Mouse (Mus musculus) embryonic facial prominence, embryonic 15.5 days (tissue): ENCODE measurements around the gene Ergic3. TPM values are rescaled to one million over a fixed set of nuclear protein-coding genes. Genes with fewer than 3 reads are reported as not detected.

Experiments
- ATAC-seq: fragments of 200-750 bp; cut with Nextera tagmentation; 2 replicates; pipeline ENCODE4 v1.8.0; 2017; ENCODE audit warnings: low read depth, moderate TSS enrichment; ENCODE audit not compliant: insufficient number of reproducible peaks, low FRiP score, low TSS enrichment
- H3K27ac ChIP-seq: fragments of 300-500 bp; sonication (generic); replicated peaks from 2 replicates; pipeline ENCODE4 v1.5.1; 2015; ENCODE audit warnings: mild to moderate bottlenecking, inconsistent platforms
- H3K27me3 ChIP-seq: fragments of 300-500 bp; sonication (generic); 2 replicates; pipeline ENCODE4 v1.6.1; 2015; ENCODE audit warnings: inconsistent platforms
- H3K36me3 ChIP-seq: fragments of 300-500 bp; sonication (generic); 2 replicates; pipeline ENCODE4 v1.6.1; 2015; ENCODE audit warnings: mild to moderate bottlenecking, inconsistent platforms
- H3K4me1 ChIP-seq: fragments of 300-500 bp; sonication (generic); 2 replicates; pipeline ENCODE4 v1.6.1; 2015; ENCODE audit warnings: inconsistent platforms
- H3K4me2 ChIP-seq: fragments of 300-500 bp; sonication (generic); replicated peaks from 2 replicates; pipeline ENCODE4 v1.6.1; 2015; ENCODE audit warnings: mild to moderate bottlenecking, inconsistent platforms
- H3K4me3 ChIP-seq: fragments of 300-500 bp; sonication (generic); replicated peaks from 2 replicates; pipeline ENCODE4 v1.5.1; 2015; ENCODE audit warnings: mild to moderate bottlenecking, inconsistent platforms
- H3K9ac ChIP-seq: fragments of 300-500 bp; sonication (generic); 2 replicates; pipeline ENCODE4 v1.6.1; 2015; ENCODE audit warnings: inconsistent platforms
- H3K9me3 ChIP-seq: fragments of 300-500 bp; sonication (generic); replicated peaks from 2 replicates; pipeline ENCODE4 v1.6.1; 2016; ENCODE audit warnings: inconsistent platforms
- WGBS: fragments of 180-500 bp; shearing (Covaris S2); methylation state at CpG from one replicate; pipeline ENCODE4 v1.1.7; 2015; 5-methylcytosine and 5-hydroxymethylcytosine counted together
- polyA plus RNA-seq: library from polyadenylated mRNA; unstranded; fragments of >200 nt; fragmentation: Nextera tagmentation; extraction: Ambion mirVana; gene quantifications from 2 replicates; pipeline ENCODE4 v1.2.1, GENCODE M21; 2015

The Ergic3 gene
- polyA plus RNA-seq, 1 experiment from 2014 or later = 256 TPM

DNA sequence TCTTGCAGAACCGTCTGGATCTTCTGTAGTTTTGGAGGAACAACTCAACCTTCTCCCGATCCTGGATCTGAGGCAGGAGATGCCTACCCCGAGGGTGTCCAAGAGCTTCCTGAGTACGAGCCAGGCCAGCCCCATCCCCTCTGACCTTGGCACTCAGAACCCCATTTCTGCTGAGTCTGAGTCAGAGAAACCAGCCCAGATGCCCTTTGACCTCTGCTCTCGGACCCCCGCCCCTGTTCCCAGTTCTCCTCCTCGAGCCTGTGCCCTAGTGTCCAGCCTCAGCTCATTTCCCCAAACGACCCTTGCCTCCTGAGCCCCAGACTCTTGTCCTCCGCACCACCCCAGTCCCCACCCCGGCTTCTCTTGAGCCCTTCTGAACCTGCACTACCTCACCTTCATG, 58.3 kb downstream of the Ergic3 start:
- Histone ChIP-seq H3K27me3 (no peaks in the 10 kb centered on the region), H3K4me2 (peak overlapping the region; percentile 94), H3K4me1 (peaks cover 11% of the 10 kb centered on the region), H3K9ac (peak overlapping the region; percentile 79; the same call in 1 of the 2 replicates), H3K4me3 (peak overlapping the region; percentile 75), H3K9me3 (no peaks in the 10 kb centered on the region), H3K27ac (no peak overlapping the region), H3K36me3 (peaks cover 22% of the 10 kb centered on the region)
- no peak for ATAC-seq
- WGBS = 22% methylated on average over 10 of the region's 10 CpGs

Other genes with a start within 250 kb of the Ergic3 start
- 0.09 and 0.11 TPM in 2 replicates for gene Mmp24, start 232.7 kb upstream of the Ergic3 start, polyA plus RNA-seq
- gene BC029722, start 188.6 kb upstream of the Ergic3 start, polyA plus RNA-seq = 21.0 and 24.8 TPM in 2 replicates
- gene Eif6, start 181.1 kb upstream of the Ergic3 start, polyA plus RNA-seq = 205 and 214 TPM in 2 replicates
- 4.3 and 4.8 TPM in 2 replicates for gene Fam83c, start 173.2 kb upstream of the Ergic3 start, polyA plus RNA-seq
- gene Uqcc1, start 77.7 kb upstream of the Ergic3 start, polyA plus RNA-seq = 52.1 and 65.6 TPM in 2 replicates
- gene Gm15557, start 67.3 kb upstream of the Ergic3 start, polyA plus RNA-seq = 0.27 TPM in 1 of 2 replicates, not detected in the other
- gene Gdf5, start 62.7 kb upstream of the Ergic3 start, polyA plus RNA-seq = 1.7 and 2.2 TPM in 2 replicates
- 22.5 and 23.3 TPM in 2 replicates for gene Cep250, start 51.6 kb upstream of the Ergic3 start, polyA plus RNA-seq
- 1.8 and 2.2 TPM in 2 replicates for gene 6430550D23Rik, start 68 bp upstream of the Ergic3 start, polyA plus RNA-seq
- gene Fer1l4, start 44.9 kb downstream of the Ergic3 start, polyA plus RNA-seq = 0.05 TPM in 1 of 2 replicates, not detected in the other
- gene Spag4, start 57.1 kb downstream of the Ergic3 start, polyA plus RNA-seq = 2.5 TPM in 2 replicates
- gene Cpne1, start 103.9 kb downstream of the Ergic3 start, polyA plus RNA-seq = 53.5 and 56.3 TPM in 2 replicates
- 23.9 and 24.1 TPM in 2 replicates for gene Rbm12, start 103.9 kb downstream of the Ergic3 start, polyA plus RNA-seq
- gene Gm28036, start 119.0 kb downstream of the Ergic3 start, polyA plus RNA-seq = 17.0 and 17.2 TPM in 2 replicates
- 389 and 403 TPM in 2 replicates for gene Romo1, start 136.0 kb downstream of the Ergic3 start, polyA plus RNA-seq
- 42.0 and 44.1 TPM in 2 replicates for gene Nfs1, start 136.1 kb downstream of the Ergic3 start, polyA plus RNA-seq
- gene Rbm39, start 172.2 kb downstream of the Ergic3 start, polyA plus RNA-seq = 643 and 665 TPM in 2 replicates
- 72.1 and 85.8 TPM in 2 replicates for gene Phf20, start 188.4 kb downstream of the Ergic3 start, polyA plus RNA-seq